Mouse (Mus musculus): ENCODE measurements at regions not wholly inside any gene's neighbourhood (a gene's known extent, or its start where the extent isn't known, plus 50 kb on each side); places are given as distances from the start of the nearest gene placed in this dataset.
"Not testable (repeated sequence)": the region's sequence is repeated elsewhere in the genome, so short reads cannot be mapped to it uniquely, and the experiment has no call there.

GRCm38 (mm10) chr17:16926200-16926599 lies 137.7 kb upstream of the Zfp960 start:
- no peak for DNase-seq (ENCODE audit: low spot score)

GRCm38 (mm10) chr17:16951092-16952016 lies 112.6 kb upstream of the Zfp960 start:
- peak; percentile 88 for DNase-seq (ENCODE audit: low spot score)

DNA sequence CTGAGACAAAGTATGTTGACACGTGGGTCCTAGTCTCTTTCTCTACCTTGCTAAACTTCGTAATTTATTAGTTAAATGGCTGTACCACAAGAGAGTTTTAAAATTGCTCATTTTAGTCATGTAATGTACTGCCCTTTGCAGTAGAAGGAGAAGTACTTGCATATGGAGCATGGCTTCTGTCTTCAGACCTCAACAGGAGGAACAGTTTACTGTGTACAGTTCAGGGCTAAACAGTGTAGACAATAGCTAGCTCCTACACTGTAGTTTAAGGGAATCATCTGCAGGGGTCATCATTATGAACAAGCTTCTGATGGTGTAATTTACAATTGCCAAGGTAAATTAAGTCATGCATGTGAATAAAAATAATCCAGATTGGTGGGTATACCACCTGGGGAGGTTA lies 111.8 kb upstream of the Zfp960 start:
- DNase-seq (ENCODE audit: low spot score), result not testable (repeated sequence)

- DNase-seq (ENCODE audit: low spot score), result not testable (repeated sequence)
Measured at GRCm38 (mm10) chr17:16997241-16997640, 66.7 kb upstream of the Zfp960 start.

- peak; percentile 87 for DNase-seq (ENCODE audit: low spot score)
Measured at GRCm38 (mm10) chr17:17004632-17005265, 59.2 kb upstream of the Zfp960 start.

DNA sequence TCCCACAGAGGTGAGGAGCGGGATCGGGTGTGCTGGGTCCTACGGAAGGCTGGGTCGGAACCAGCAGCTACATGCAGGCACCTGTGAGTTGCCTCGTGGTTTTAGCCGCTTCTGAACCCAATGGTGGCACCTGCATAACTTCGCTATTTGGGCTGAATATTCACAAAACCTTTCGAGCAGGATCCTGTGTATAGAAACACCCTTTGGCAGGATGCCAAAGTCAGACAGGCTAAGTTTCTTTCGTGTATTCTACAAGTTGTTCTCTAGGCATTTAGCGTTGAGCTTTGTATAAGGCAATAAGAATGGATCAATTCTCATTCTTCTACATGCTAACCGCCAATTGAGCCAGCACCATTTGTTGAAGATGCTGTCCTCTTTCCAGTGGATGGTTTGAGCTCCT lies 58.6 kb upstream of the Zfp960 start:
- not testable (repeated sequence) for DNase-seq (ENCODE audit: low spot score)

Data from testis, postnatal 14 days (tissue).